Mouse (Mus musculus) lung, adult 2 months (tissue): ENCODE results near the gene Fuca1.

Experiments used
- CTCF ChIP-seq: fragments of 200-500 bp; IDR thresholded peaks from 2 replicates; pipeline ENCODE4 v1.5.1; 2011; ENCODE audit warnings: mild to moderate bottlenecking, low read length, control low read depth; ENCODE audit not compliant: insufficient read depth
- POLR2A ChIP-seq: fragments of 200-500 bp; IDR thresholded peaks from 2 replicates; pipeline ENCODE4 v1.6.1; 2011; ENCODE audit warnings: low read depth, mild to moderate bottlenecking, control low read depth, low read length, borderline replicate concordance; ENCODE audit errors: extremely low read depth

DNA sequence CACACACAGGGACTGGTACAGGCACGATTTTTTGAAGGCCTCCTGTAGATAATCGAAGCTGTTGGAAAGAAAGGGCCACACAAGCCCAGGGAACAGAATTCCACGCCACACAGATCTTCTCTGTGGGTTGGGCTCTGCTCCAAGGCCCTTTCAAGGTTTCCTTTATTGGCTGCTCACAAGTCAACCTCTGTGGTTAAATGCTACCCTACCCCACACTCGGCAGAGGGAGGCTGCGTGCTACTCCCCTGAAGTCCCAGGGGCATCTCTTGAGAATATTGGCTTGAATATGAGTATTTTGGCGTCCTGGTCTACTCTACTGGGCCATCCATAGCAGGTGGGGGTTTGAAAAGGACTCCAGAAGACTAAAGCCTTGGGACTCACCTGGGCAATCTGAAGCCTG is 24.4 kb upstream of the Fuca1 start:
- TF ChIP-seq CTCF (no peak), POLR2A (no peak)
